Mouse (Mus musculus) adrenal gland, postnatal 4 days (tissue): ENCODE results near the gene 4933417A18Rik. TPM values are rescaled to one million over a fixed set of nuclear protein-coding genes. Genes with fewer than 3 reads are reported as not detected.
"Not testable (repeated sequence)": the region's sequence is repeated elsewhere in the genome, so short reads cannot be mapped to it uniquely, and the experiment has no call there.

Experiments
- DNase-seq, 2 experiments: peaks; one replicate each; pipeline ENCODE4 v3.0.0; 2021 to 2022; ENCODE audit warnings: low spot score in 2 of 2, mixed read lengths in 2 of 2
- total RNA-seq, 2 experiments: library from RNA; stranded (reverse); gene quantifications; 2 replicates each; pipeline ENCODE4 v1.2.3; 2021

Gene 4933417A18Rik
- total RNA-seq, 2 experiments from 2014 or later = not detected

- DNase-seq = no peak
These were observed 48.9 kb downstream of the 4933417A18Rik start for GRCm38 (mm10) chr13:34973149-34973548.

GRCm38 (mm10) chr13:34973770-34974169 is 49.6 kb downstream of the 4933417A18Rik start:
- DNase-seq = no peak

GRCm38 (mm10) chr13:34976116-34976515 is 51.9 kb downstream of the 4933417A18Rik start:
- DNase-seq = no peak

GRCm38 (mm10) chr13:34977410-34977809 is 53.2 kb downstream of the 4933417A18Rik start:
- DNase-seq = no peak

- DNase-seq = not testable (repeated sequence)
These were observed 54.4 kb downstream of the 4933417A18Rik start for GRCm38 (mm10) chr13:34978635-34979034.

- DNase-seq = not testable (repeated sequence)
These were observed 59.3 kb downstream of the 4933417A18Rik start for GRCm38 (mm10) chr13:34983479-34983878.

GRCm38 (mm10) chr13:34991581-34992273 is 67.5 kb downstream of the 4933417A18Rik start:
- no peak for DNase-seq

GRCm38 (mm10) chr13:34993085-34993484 is 68.9 kb downstream of the 4933417A18Rik start:
- no peak for DNase-seq

- no peak for DNase-seq
These were observed 69.4 kb downstream of the 4933417A18Rik start for GRCm38 (mm10) chr13:34993595-34993982.

GRCm38 (mm10) chr13:34993983-34994811 is 70.0 kb downstream of the 4933417A18Rik start:
- peak; percentile 86 to 95 for DNase-seq

GRCm38 (mm10) chr13:34995925-34996324 is 71.7 kb downstream of the 4933417A18Rik start:
- peak in 1 of 2 experiments; percentile 7 for DNase-seq

Other genes starting within 250 kb of the 4933417A18Rik start
- gene Fam50b, start 189.6 kb upstream of the 4933417A18Rik start, total RNA-seq = not detected
- 100 to 1,000 TPM; 103 to 111 TPM for gene Prpf4b, start 49.1 kb upstream of the 4933417A18Rik start, total RNA-seq
- gene Fam217a, start 99 bp upstream of the 4933417A18Rik start, total RNA-seq = 1 to 10 TPM; 1.2 to 2.1 TPM
- gene Eci3, start 39.4 kb downstream of the 4933417A18Rik start, total RNA-seq = 1 to 10 TPM in 1 of 2 experiments, under 1 TPM in 1; 0.85 to 5.6 TPM
- 100 to 1,000 TPM; 168 to 208 TPM for gene Eci2, start 102.7 kb downstream of the 4933417A18Rik start, total RNA-seq